Mouse (Mus musculus) bone marrow, adult 2 months (tissue): ENCODE results near the gene Usp20. TPM values are rescaled to one million over a fixed set of nuclear protein-coding genes. Genes with fewer than 3 reads are reported as not detected.

Experiments
- H3K27ac ChIP-seq: fragments of 200-500 bp; 2 replicates; pipeline ENCODE4 v1.5.1; 2012; ENCODE audit warnings: low read depth, mild to moderate bottlenecking, control low read depth, inconsistent platforms, low read length; ENCODE audit not compliant: control insufficient read depth, poor library complexity, insufficient read depth
- H3K4me1 ChIP-seq: fragments of 200-500 bp; 2 replicates; pipeline ENCODE4 v1.6.1; 2011; ENCODE audit warnings: low read length; ENCODE audit not compliant: control insufficient read depth, insufficient read depth
- H3K4me3 ChIP-seq: fragments of 200-500 bp; replicated peaks from 2 replicates; pipeline ENCODE3; 2011; ENCODE audit warnings: mild to moderate bottlenecking, low read depth, low read length, control low read depth; ENCODE audit not compliant: control insufficient read depth
- CTCF ChIP-seq: fragments of 200-500 bp; IDR thresholded peaks from 2 replicates; pipeline ENCODE4 v1.5.1; 2011; ENCODE audit warnings: low read length, control low read depth; ENCODE audit not compliant: control insufficient read depth, insufficient read depth
- POLR2A ChIP-seq: fragments of 200-500 bp; IDR thresholded peaks from 2 replicates; pipeline ENCODE4 v1.6.1; 2011; ENCODE audit warnings: low read depth, mild to moderate bottlenecking, control low read depth, low read length, borderline replicate concordance; ENCODE audit not compliant: control insufficient read depth
- WGBS: fragments of 180-500 bp; shearing (Covaris S2); methylation state at CpG from one replicate; pipeline ENCODE4 v1.1.7; 2018; 5-methylcytosine and 5-hydroxymethylcytosine counted together
- polyA plus RNA-seq: library from polyadenylated mRNA; stranded (reverse); fragments of >200 nt; gene quantifications from 2 replicates; pipeline ENCODE4 v1.2.4, GENCODE M21; 2011; ENCODE audit warnings: low replicate concordance; ENCODE audit not compliant: missing spikeins, insufficient read depth, insufficient read length

Gene Usp20
- polyA plus RNA-seq, 1 experiment = 11.7 TPM

DNA sequence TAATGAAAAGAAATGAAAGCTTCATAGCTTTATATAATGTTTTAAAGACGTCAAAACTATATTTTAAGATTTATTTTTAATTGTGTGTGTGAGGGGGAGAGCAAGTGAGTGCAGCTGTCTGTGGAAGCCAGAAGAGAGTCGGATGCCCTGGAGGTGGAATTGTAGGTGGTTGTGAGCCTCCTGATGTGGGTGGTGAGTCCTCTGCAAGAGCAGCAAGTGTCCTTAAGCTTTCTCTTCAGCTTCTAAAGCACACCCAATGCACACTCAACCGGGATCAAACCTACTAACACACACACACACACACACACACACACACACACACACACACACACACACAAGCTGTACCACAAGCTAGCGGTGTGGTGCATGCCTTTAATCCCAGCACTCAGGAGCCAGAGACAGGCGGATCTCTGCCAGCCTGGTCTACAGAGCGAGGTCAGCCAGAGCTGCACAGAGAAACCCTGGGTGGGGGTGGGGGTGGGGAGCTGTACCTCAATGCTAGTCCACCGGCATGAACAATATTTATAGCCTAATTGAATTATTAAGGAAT is 85.7 kb downstream of the Usp20 start:
- Histone ChIP-seq H3K4me1 (peaks cover 2% of the 10 kb centered on the region), H3K27ac (no peak overlapping the region), H3K4me3 (no peak overlapping the region)
- no peak for TF ChIP-seq POLR2A
- TF ChIP-seq CTCF = no peak
- WGBS = 82% methylated on average over 7 of the region's 7 CpGs

GRCm38 (mm10) chr2:31068246-31069113 is 86.4 kb downstream of the Usp20 start:
- no peak overlapping the region for H3K4me3 ChIP-seq
- TF ChIP-seq POLR2A = no peak
- TF ChIP-seq CTCF = no peak
- H3K27ac ChIP-seq = no peak overlapping the region; the same call in 1 of the 2 replicates
- WGBS = 73% methylated on average over 13 of the region's 13 CpGs
- H3K4me1 ChIP-seq = peaks cover 2% of the 10 kb centered on the region

- TF ChIP-seq CTCF (no peak), POLR2A (no peak)
- 84% methylated on average over 4 of the region's 4 CpGs for WGBS
- H3K4me1 ChIP-seq = peaks cover 4% of the 10 kb centered on the region
- no peak overlapping the region; the same call in 1 of the 2 replicates for H3K27ac ChIP-seq
- H3K4me3 ChIP-seq = no peak overlapping the region
Observed at GRCm38 (mm10) chr2:31069114-31069445, 87.0 kb downstream of the Usp20 start.

- WGBS = 84% methylated on average over 7 of the region's 7 CpGs
- Histone ChIP-seq H3K4me3 (no peak overlapping the region), H3K27ac (no peak overlapping the region), H3K4me1 (peaks cover 4% of the 10 kb centered on the region)
- TF ChIP-seq POLR2A = no peak
- no peak for TF ChIP-seq CTCF
Observed at GRCm38 (mm10) chr2:31069506-31069905, 87.4 kb downstream of the Usp20 start.

Other genes starting within 250 kb of the Usp20 start
- gene 1700001O22Rik, start 178.6 kb upstream of the Usp20 start, polyA plus RNA-seq = not detected in 2 replicates
- gene Ntmt1, start 174.5 kb upstream of the Usp20 start, polyA plus RNA-seq = 10.2 and 11.0 TPM in 2 replicates
- gene Asb6, start 151.9 kb upstream of the Usp20 start, polyA plus RNA-seq = 30.0 and 32.4 TPM in 2 replicates
- gene Prrx2, start 147.3 kb upstream of the Usp20 start, polyA plus RNA-seq = 4.1 TPM in 1 of 2 replicates, not detected in the other
- gene Ptges, start 52.4 kb upstream of the Usp20 start, polyA plus RNA-seq = 2.9 and 8.0 TPM in 2 replicates
- 19.3 and 34.2 TPM in 2 replicates for gene Tor1b, start 29.3 kb upstream of the Usp20 start, polyA plus RNA-seq
- gene Tor1a, start 14.3 kb upstream of the Usp20 start, polyA plus RNA-seq = 14.7 and 35.0 TPM in 2 replicates
- 26.0 and 35.8 TPM in 2 replicates for gene BC005624, start 78 bp upstream of the Usp20 start, polyA plus RNA-seq
- gene Fnbp1, start 159.7 kb downstream of the Usp20 start, polyA plus RNA-seq = 25.6 and 67.8 TPM in 2 replicates
- 21.0 and 27.9 TPM in 2 replicates for gene Gpr107, start 170.0 kb downstream of the Usp20 start, polyA plus RNA-seq